Mouse (Mus musculus) right cerebral cortex, adult 2 months (tissue): Measurements from ENCODE around the gene Mov10l1.

Experiments used
- DNase-seq, 2 experiments: peaks; one replicate each; pipeline ENCODE4 v3.0.0; 2021 to 2022; ENCODE audit warnings: low spot score in 2 of 2

Mov10l1 gene

DNA sequence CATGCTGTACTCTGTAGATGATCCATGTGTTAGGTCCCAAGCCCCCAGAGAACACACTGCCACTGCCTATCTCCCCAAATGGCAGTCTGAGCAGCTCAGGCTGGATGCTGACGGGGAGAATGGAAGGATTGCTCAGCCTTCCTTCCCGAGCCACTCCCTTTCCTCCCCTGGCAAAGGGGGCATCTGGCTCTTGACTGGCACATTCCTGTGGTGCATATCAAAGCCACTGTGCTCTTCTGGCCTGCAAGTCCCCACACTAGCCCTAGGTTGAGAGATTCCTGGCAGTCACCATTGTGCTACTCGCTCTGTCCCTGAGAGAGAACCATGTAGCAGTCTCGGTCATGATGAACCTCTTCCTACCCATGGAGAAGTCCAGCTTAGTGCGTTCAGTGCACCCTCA, 25.1 kb downstream of the Mov10l1 start:
- DNase-seq, result no peak

DNA sequence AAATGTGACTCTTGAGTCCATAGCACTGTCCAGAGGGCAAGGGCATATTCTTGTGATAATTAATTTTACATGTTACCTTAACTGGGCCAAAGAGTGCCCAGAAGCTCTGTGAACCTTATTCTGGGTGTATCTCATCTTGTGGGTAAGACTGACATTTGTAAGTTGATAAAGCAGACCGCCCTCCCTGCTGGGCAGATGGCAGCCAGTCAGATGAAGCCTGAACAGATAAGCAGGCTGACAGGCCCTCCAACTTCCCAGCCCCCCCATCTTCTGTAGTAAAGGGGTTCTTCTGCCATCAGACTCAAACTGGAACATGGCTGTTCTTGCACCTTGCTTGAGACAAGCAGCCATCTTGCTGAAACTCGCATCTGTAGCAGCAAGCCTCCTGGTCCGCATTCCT, 34.0 kb downstream of the Mov10l1 start:
- DNase-seq, result no peak

DNA sequence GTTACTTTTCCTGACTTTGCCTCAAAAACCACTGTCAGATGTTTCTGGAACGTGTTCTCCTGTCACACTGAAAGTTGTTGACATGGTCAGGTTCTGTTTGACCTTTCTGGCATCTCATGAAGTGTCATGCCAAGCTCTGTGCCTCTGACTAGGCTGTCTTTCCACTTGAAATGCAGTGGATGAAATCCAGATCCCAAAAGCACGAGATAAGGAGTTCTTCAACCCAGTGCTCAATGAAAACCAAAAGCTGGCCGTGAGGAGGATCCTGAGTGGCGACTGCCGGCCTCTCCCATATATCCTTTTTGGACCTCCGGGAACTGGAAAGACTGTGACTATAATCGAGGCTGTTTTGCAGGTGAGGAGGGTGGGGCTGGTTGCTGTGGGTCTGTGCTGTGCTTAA, 37.4 kb downstream of the Mov10l1 start:
- DNase-seq, result no peak

DNA sequence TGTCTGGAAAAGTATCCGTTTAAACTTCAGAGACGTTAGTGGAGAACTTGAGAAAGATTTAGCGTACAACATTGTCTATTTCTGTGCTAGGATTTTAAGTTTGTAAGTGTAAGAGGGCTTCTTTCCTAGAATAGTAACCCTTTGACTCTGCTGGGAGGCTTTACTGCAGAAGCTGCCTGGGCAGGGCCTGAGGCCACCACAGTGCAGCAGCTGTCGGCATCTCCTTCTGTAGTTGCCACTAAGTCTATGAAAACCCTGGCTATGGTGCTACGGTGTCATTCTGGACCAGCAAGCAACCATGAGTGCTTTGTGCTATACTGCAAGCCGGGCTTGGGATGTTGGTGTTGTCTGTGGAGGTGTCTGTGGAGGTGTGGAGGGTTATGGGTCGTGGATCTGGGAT, 37.8 kb downstream of the Mov10l1 start:
- DNase-seq, result no peak

DNA sequence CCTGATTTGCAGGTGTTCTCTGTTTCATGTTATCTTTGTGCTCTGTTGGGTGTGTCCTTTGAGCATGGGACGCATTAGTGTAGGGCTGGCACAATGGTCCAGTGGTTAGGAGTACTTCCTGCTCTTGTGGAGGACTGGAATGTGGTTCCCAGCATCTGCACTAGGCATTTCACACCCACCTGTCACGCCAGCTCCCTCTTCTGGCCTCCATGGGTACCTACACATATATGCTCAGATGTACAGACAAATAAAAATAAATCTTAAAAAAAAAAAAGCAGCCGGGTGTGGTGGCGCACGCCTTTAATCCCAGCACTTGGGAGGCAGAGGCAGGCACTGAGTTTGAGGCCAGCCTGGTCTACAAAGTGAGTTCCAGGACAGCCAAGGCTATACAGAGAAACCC, 61.7 kb downstream of the Mov10l1 start:
- DNase-seq, result no peak

DNA sequence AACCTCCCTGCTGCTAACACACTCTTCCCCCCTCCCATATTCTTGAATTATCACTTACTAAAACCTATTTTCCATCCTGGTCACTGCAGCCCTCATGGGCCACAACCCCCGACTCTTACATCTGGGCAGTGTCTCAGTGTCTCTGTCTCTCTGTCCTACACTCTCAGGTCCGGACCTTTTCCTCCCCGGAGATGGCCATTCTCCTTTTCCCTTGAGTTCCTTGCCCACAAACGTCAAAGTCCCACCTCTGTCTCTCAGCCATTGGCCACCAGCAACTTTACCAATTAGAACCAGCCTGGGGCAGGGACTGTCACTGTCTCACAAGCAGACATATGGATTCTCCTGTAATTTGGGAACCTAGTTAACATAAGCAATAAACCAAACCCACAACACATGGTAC, 63.6 kb downstream of the Mov10l1 start:
- no peak for DNase-seq

DNA sequence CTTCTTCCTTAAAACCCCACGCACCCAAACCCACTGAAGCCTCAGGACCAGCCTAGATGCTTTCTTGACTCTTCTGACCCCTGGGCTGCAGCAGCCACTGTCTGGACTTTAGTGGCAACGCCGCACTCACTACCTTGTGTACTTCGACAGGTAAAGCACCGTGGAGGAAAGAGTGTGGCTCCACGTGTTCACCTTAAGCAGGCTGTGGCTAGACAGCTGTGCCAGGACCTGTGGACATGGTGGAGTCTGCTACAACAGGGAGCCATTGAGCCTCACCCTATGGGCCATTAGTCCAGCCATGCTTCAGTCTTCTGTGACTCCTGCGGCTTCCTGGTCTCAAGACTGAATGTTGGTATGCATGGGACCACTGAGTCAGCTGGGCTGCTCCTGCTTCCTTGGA, 72.0 kb downstream of the Mov10l1 start:
- no peak for DNase-seq

DNA sequence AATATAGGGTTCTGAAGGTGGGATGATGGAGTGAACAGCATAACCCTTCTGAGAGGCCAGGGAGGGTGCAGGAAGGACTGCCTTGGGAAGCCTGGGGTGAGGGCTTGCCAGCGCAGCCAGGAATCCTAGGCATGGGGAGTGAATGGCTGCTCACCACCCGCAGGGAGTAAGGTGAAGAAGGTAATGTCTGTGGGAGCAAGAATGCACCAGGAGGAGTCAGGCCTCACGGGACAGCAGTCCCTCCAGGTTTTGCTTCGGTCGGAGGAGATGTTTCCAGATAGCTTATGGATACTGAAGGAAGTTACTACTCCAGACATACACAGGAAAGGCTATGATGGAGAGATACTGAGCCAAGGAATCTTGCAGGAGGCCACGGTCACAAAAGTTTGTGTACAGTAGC, 76.0 kb downstream of the Mov10l1 start:
- DNase-seq, result no peak

DNA sequence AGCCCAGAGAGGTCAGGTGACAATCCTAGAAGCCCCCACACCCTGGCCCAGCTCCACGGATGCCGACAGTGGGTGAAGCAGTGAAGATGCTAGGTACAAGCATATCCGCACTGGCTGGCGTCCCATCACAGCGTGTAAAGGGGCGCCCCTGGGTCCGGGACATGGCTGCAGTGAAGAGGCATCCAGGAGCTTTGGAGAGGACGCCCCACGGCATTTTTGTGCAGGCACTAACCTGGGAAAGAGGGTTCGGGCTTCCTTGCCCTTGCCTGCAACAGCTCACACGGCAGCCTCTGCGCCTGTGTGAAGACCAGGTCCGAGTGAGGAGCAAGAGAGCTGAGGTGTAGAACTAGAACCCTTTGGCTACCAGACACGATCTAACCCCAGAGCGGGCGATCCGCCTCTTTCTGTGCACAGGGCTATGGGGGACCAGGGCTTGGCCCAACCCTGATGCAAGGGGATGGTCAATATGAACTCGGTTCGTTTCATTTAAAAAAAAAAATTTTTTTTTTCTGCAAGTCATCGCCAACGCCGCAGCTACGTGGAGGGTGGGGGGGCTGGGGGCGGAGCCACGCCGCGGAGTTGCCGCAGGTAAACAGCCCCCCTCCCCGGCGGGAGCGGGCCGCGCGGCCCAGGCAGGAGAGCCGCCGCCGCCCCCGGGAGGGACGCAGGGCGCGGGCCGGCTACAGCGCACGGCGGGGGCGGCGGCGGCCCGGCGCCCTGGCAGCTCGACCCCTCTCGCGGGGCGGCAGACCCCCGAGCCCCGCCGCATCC, 76.6 kb downstream of the Mov10l1 start, which contains the start of gene Panx2:
Gene Panx2, plus strand, starts transcription at position 574 of the 771 bp plus-strand sequence.
- peak; percentile 39 to 55 for DNase-seq

DNA sequence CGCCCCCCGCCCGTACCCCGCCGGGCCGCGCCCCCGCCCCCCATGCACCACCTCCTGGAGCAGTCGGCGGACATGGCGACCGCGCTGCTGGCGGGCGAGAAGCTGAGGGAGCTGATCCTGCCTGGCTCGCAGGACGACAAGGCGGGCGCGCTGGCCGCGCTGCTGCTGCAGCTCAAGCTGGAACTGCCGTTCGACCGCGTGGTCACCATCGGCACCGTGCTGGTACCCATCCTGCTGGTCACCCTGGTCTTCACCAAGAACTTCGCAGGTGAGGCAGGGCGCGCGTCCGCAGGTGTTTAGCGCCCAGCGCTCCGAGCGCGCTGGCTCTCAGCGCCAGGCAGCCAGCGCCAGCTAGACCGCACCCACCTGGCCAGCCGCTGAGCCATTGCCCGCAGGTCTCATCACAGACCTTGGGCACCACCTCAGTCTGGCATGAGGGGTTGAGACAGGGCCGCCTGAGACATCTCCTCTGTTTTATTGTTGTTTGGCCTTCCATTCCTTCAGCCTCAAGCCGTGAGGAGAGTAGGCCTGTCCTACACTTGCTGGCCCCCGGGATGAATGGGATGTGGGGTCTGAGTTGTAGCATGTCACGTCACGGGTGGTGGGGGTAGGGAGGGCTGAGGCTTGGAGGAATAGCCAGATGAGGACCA, 77.4 kb downstream of the Mov10l1 start:
- DNase-seq, result peak; percentile 41 to 61

DNA sequence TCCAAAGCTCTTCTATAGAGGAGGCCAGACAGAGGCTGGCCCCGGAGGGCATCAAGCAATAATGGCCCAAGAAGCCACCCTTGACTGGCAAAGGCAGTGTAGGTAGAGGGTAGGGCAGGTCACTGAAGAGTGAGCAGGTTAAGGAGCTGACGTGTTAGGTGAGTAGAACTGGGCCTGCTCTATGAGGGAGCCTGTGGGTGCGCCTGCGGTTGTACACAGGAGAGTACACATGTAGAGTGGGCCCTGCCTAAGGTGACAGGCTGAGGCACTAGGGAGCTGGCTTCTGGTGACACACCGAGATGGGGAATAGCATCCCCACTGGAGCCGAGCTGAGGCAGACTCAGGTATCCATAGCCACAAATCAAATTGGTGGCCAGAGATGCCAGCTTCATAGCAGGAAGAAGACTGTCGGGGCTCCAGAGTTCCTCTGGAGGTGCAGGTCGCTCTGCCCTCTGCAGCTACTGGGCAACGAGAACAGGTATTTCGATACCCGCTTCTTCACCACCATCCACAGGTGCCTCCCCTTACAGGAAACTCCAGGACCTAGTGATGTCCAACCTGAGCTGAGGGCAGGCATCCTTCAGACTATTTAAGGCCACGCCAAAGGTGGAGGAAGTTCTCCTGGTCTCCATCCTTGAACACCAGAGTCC, 78.2 kb downstream of the Mov10l1 start:
- DNase-seq, result peak in 1 of 2 experiments; percentile 12

DNA sequence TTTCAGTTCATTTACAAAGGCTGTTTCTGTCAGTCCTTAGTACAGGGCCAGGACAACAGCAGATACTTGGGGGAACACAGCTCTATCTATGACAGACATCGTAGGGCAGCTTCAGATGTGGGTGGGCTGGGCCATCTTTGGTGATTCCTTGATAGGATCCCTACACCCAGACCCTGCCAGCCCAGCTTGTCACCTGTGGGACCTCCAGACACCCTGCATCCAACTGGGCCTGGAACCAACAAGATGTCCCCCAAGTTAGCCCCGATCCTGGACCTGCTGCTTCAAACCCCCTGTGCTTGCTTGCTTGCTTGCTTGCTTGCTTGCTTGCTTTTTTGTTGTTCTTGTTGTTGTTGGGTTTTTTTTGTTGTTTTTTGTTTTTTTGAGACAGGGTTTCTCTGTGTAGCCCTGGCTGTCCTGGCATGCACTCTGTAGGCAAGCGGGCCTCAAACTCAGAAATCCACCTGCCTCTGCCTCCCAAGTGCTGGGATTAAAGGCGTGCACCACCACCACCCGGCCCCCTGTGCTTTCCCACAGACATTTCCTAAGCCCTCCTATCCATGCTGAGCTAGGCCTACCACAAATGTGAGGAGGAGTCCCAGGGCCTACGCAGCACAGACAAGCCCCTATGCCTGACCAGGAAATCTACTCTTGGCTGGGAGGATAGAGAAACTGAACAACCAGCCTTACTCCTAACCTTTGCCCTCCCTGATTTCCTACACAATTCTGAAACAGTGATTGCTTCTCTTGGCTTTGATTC, 79.2 kb downstream of the Mov10l1 start:
- no peak for DNase-seq

DNA sequence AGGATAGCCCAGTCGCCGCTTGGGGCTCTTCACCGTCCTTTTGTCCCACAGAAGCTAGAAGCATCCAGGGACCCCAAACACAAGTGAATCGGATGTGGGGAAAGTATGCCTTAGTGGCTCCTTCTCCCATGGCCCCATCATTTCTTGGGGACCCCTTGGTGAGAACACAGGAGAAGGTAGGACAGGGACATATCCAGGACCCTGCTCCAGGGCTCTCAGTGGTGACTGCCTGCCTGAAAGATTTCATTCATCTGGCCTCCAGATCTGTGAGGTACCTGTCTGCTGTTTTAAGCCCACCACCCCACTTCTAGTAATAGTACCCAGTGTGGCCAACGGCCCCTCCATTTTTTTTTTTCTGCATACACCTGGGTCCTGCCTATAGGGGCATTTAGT, 79.8 kb downstream of the Mov10l1 start:
- no peak for DNase-seq

DNA sequence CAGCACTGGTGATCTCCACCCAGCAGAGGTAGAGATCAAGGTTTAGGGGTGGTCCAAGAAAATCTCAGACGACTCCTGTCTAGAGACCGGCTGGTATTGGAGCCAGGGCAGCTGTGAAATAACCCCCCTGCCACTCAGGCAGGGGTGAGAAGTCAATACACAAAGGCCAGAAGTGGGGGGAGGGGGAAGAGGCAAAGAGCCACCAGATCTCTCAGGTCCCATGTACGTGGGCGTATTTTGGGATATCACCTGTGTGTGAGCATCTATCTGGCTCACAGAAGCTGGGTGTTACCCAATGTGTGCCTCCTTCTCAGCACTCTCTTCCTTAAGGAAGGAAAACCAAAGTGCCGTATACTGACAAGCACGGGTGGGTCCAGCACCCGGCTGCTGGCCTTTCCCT, 80.3 kb downstream of the Mov10l1 start:
- DNase-seq, result no peak

DNA sequence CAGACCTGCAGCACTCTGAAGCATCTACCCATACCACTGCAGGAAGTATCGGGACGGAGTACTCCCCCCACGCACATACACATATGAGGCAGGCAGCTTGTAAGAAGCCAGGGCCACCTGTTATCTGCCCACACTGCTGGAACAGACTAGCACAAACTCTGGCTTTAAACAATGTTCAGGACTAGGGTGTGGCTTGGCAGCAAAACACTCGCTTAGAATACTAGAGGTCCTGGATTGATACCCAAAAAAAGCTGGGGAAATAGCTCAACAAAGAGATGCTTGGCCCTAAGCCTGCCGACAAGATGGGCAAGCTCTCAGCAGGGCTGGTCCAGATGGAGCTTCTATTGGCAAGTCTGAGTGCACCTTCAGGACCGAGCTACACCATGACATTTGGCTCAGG, 80.8 kb downstream of the Mov10l1 start:
- DNase-seq, result peak; percentile 64 to 79

DNA sequence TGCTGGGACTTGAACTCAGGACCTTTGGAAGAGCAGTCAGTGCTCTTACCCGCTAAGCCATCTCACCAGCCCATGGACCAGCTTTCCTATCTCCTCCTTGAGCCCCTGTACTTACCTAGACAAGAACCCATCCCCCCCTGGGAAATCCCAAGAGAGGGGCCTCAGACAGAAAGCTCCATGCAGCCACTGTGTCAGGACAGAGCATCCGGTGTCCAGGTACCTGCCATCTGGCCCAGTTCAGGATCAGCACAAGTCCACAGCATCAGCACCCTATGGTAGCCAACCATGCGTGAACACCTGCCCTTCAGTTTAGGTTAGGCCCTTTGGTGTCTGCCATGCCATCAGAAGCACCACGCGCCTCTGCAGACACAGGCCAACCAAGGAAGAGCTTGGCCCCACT, 82.2 kb downstream of the Mov10l1 start:
- DNase-seq, result no peak

DNA sequence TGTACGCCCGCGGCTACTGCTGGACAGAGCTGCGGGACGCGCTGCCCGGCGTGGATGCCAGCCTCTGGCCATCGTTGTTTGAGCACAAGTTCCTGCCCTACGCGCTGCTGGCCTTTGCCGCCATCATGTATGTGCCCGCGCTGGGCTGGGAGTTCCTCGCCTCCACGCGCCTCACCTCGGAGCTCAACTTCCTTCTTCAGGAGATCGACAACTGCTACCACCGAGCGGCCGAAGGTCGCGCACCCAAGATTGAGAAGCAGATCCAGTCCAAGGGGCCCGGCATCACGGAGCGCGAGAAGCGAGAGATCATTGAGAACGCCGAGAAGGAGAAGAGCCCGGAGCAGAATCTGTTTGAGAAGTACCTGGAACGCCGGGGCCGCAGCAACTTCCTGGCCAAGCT, 84.9 kb downstream of the Mov10l1 start:
- DNase-seq, result no peak

DNA sequence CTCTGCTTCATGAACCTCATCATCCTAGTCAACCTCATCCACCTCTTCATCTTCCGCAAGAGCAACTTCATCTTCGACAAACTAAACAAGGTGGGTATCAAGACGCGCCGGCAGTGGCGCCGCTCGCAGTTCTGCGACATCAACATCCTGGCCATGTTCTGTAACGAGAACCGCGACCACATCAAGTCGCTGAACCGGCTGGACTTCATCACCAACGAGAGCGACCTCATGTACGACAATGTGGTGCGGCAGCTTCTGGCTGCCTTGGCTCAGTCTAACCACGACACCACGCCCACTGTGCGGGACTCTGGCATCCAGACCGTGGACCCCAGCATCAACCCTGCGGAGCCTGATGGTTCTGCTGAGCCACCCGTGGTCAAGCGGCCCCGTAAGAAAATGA, 85.5 kb downstream of the Mov10l1 start:
- no peak for DNase-seq

DNA sequence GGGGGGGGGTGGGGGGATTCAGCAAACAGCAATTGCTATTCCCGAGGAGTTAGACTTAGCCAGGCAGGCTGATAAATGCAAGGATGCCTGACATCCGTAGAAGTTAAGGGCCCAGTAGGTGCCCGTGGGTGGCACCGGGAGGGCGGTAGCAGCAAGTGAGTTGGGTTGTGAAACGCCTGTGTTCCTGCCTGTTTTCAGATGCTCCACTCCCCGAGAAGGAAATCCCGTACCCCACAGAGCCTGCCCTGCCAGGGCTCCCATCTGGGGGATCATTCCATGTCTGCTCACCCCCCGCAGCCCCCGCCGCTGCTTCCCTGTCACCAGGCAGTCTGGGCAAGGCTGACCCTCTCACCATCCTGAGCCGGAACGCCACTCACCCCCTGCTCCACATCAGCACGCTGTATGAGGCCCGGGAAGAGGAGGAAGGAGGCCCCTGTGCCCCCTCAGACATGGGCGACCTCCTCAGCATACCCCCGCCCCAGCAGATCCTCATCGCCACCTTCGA, 86.7 kb downstream of the Mov10l1 start:
- DNase-seq, result no peak

DNA sequence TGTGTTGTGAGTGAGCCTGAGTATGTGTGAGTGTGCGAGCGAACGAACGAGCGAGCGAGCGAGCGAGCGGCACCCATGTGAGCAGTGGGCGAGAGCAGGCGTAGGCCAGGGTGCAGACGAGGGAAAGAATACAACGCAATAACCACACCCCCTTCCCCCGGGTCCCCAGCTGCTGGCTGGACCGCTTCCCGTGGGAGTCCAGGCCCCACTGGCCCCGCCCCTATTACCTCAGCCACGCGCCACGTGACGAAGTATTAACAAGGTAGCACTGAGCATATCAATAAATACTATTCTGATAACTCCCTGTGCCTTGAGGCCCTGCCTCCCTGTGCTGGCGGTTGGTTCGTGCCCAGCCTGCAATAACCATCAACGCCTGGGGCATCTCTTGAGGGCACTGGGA, 87.9 kb downstream of the Mov10l1 start:
- no peak for DNase-seq

DNA sequence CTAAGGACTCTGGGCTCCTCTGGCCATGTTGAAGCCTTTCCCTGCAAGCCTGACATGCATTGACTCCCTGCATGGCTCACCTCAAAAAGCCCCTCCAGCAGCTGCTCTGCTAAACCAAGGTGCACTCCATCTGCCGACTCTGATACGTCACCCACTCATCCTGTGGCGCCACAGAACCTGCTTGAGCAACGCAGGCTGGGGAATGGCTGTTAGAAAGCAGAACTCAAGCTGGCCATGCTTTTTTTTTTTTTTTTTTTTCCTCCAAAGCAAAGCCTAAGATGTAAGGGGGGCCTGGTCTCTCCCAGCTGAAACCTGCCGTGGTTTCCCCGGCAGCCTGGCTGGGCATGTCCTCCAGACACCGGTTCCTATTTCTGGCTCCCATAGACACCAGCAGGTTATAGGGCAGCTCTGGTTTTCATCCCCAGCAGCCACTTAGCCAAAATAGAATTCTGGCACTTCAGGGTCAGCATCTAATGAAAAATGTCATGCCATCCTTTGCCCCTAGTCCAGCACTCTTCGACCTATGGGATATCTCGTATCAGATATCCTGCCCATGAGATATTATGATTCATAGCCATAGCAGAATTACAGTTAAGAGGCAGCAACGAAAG, 91.4 kb downstream of the Mov10l1 start:
- no peak for DNase-seq
